ENCODE assay signal across 14 mouse cellular contexts in genomic region chr8:124810689-124811394, GRCm38 (mm10). TPM values are rescaled to one million over a fixed set of nuclear protein-coding genes. Genes with fewer than 3 reads are reported as not detected.
DNase-seq lines count a peak whose midpoint lies in the region; ATAC-seq and TF ChIP-seq lines count a peak whose summit lies in the region.
"Had no signal": no experiment of that assay in that cellular context is flagged by ENCODE, and none has a peak within 500 bp of the region (broad histone marks: within the 10 kb centered on the region; RNA-seq: fewer than 3 reads in every experiment).

No protein-coding gene starts in this region.

- no peak overlapping the region for H3K4me3 ChIP-seq in forebrain, embryonic 11.5 days (ENCODE audit: low read depth, low read length)
- H3K4me3 ChIP-seq in forebrain, embryonic 10.5 days, result no peak overlapping the region
- no peak overlapping the region for H3K4me3 ChIP-seq in forebrain, postnatal 0 days (ENCODE audit: low read depth, low read length)
- H3K4me3 ChIP-seq in midbrain, embryonic 13.5 days (replicated peaks), result no peak overlapping the region
- no peak overlapping the region for H3K4me3 ChIP-seq in left cerebral cortex, adult 2 months
- H3K4me3 ChIP-seq: limb, embryonic 10.5 days had no signal

- ATAC-seq in forebrain, embryonic 11.5 days (replicated peaks; ENCODE audit: low FRiP score), result peak; percentile 71
- ATAC-seq in forebrain, postnatal 0 days, result peak; percentile 58; the same call in 1 of the 2 replicates
- peak; percentile 83 for ATAC-seq in midbrain, embryonic 13.5 days
- ATAC-seq: CD4-positive, CD25-positive, alpha-beta regulatory T cell, adult 4 months had no signal

- H3K27ac ChIP-seq in forebrain, embryonic 11.5 days (ENCODE audit: low read depth, low read length), result no peak overlapping the region
- H3K27ac ChIP-seq in forebrain, embryonic 10.5 days, result no peak overlapping the region
- no peak overlapping the region for H3K27ac ChIP-seq in forebrain, postnatal 0 days (ENCODE audit: low read depth, low read length)
- H3K27ac ChIP-seq in midbrain, embryonic 13.5 days, result 0 out of 2 replicates have a peak overlapping the region, but pooled peaks have one; percentile 2
- no peak overlapping the region for H3K27ac ChIP-seq in left cerebral cortex, adult 2 months
- H3K27ac ChIP-seq: limb, embryonic 10.5 days had no signal

- no peak overlapping the region for H3K9ac ChIP-seq in forebrain, embryonic 11.5 days (ENCODE audit: low read length)
- H3K9ac ChIP-seq in forebrain, postnatal 0 days, result no peak overlapping the region
- H3K9ac ChIP-seq in midbrain, embryonic 13.5 days (replicated peaks), result no peak overlapping the region
- H3K9ac ChIP-seq: lung, embryonic 14.5 days had no signal

- no peak for TF ChIP-seq CTCF in forebrain, postnatal 0 days (IDR thresholded peaks at IDR 0.05; ENCODE audit: low read depth)
- no peak for TF ChIP-seq CTCF in left cerebral cortex, adult 2 months (IDR thresholded peaks at IDR 0.05)

- H3K4me2 ChIP-seq in forebrain, embryonic 11.5 days (ENCODE audit: low read depth, low read length, severe bottlenecking), result no peak overlapping the region
- no peak overlapping the region for H3K4me2 ChIP-seq in forebrain, postnatal 0 days (ENCODE audit: low read depth)
- 0 out of 2 replicates have a peak overlapping the region, but pooled peaks have one; percentile 6 for H3K4me2 ChIP-seq in midbrain, embryonic 13.5 days (replicated peaks)
- H3K4me2 ChIP-seq: lung, embryonic 14.5 days had no signal

- no peaks in the 10 kb centered on the region for H3K4me1 ChIP-seq in forebrain, embryonic 11.5 days (replicated peaks; ENCODE audit: control insufficient read depth, insufficient read depth, low read length)
- H3K4me1 ChIP-seq in forebrain, embryonic 10.5 days, result peaks cover 15% of the 10 kb centered on the region
- peaks cover 9% of the 10 kb centered on the region; the same call in 1 of the 2 replicates for H3K4me1 ChIP-seq in forebrain, postnatal 0 days (ENCODE audit: insufficient read depth)
- peaks cover 21% of the 10 kb centered on the region for H3K4me1 ChIP-seq in midbrain, embryonic 13.5 days (replicated peaks)
- H3K4me1 ChIP-seq: limb, embryonic 10.5 days had no signal

- H3K9me3 ChIP-seq in forebrain, embryonic 11.5 days (ENCODE audit: control insufficient read depth, low read length), result no peaks in the 10 kb centered on the region
- no peaks in the 10 kb centered on the region for H3K9me3 ChIP-seq in forebrain, embryonic 10.5 days
- no peaks in the 10 kb centered on the region for H3K9me3 ChIP-seq in forebrain, postnatal 0 days (ENCODE audit: low read length)
- no peaks in the 10 kb centered on the region for H3K9me3 ChIP-seq in midbrain, embryonic 13.5 days
- H3K9me3 ChIP-seq: limb, embryonic 10.5 days had no signal

- no peaks in the 10 kb centered on the region for H3K36me3 ChIP-seq in forebrain, embryonic 11.5 days (ENCODE audit: control insufficient read depth, insufficient read depth, low read length)
- no peaks in the 10 kb centered on the region for H3K36me3 ChIP-seq in forebrain, embryonic 10.5 days (replicated peaks)
- peaks cover 11% of the 10 kb centered on the region for H3K36me3 ChIP-seq in forebrain, postnatal 0 days (ENCODE audit: insufficient read depth)
- peaks cover 10% of the 10 kb centered on the region for H3K36me3 ChIP-seq in midbrain, embryonic 13.5 days
- H3K36me3 ChIP-seq: limb, embryonic 10.5 days had no signal

- intact Hi-C loops in left cerebral cortex, adult 2 months (cut with DNase I), result loop anchor here (5.0 kb wide), 1 partner anchor 54 kb away; no protein-coding TSS in a partner anchor

- 44% methylated on average over 9 of the region's 9 CpGs for WGBS in forebrain, embryonic 11.5 days
- 53% methylated on average over 9 of the region's 9 CpGs for WGBS in forebrain, embryonic 10.5 days
- 11% methylated on average over 9 of the region's 9 CpGs for WGBS in forebrain, postnatal 0 days
- WGBS in midbrain, embryonic 13.5 days, result 29% methylated on average over 9 of the region's 9 CpGs

- no peaks in the 10 kb centered on the region for H3K27me3 ChIP-seq in forebrain, embryonic 11.5 days (ENCODE audit: control insufficient read depth, insufficient read depth, low read length)
- no peaks in the 10 kb centered on the region; the same call in 1 of the 2 replicates for H3K27me3 ChIP-seq in forebrain, embryonic 10.5 days (ENCODE audit: poor library complexity, severe bottlenecking)
- no peaks in the 10 kb centered on the region for H3K27me3 ChIP-seq in forebrain, postnatal 0 days (ENCODE audit: insufficient read depth, low read length)
- H3K27me3 ChIP-seq in midbrain, embryonic 13.5 days, result 0 out of 2 replicates have a peak, but pooled peaks cover 2% of the 10 kb centered on the region

- DNase-seq in forebrain, embryonic 11.5 days (ENCODE audit: low spot score), result no peak
- DNase-seq in forebrain, embryonic 10.5 days (ENCODE audit: extremely low spot score, low spot score), result no peak
- DNase-seq in brain, adult 2 months (ENCODE audit: low read depth, low spot score), result peak; percentile 39
- peak; percentile 38 for DNase-seq in forebrain, postnatal 0 days
- DNase-seq in thymus, postnatal 36 days, result no peak
- no peak for DNase-seq in yolk sac, embryonic 10.5 days (ENCODE audit: low spot score)
- no peak for DNase-seq in left cerebral cortex, adult 2 months (ENCODE audit: extremely low spot score in 1 of 2, low spot score in 2 of 2)
- DNase-seq: adrenal gland, postnatal 25 days; lung, embryonic 14.5 days had no signal

RNA-seq across cellular contexts. Expression of gene Trim67, which starts 17.9 kb away (rescaled TPM):
- polyA plus RNA-seq in forebrain, embryonic 11.5 days (2014; fragmentation: Nextera tagmentation; extraction: Ambion mirVana), result 2.2 and 2.7 TPM in 2 replicates
- 0.18 and 0.35 TPM in 2 replicates for polyA plus RNA-seq in forebrain, embryonic 10.5 days (2016; fragmentation: Nextera tagmentation; extraction: Ambion mirVana)
- total RNA-seq in forebrain, postnatal 0 days (2014; rRNA removed), result 64.2 and 68.3 TPM in 2 replicates
- 21.9 and 25.7 TPM in 2 replicates for polyA plus RNA-seq in forebrain, postnatal 0 days (2015; fragmentation: Nextera tagmentation; extraction: Ambion mirVana)
- 16.8 and 17.6 TPM in 2 replicates for polyA plus RNA-seq in midbrain, embryonic 13.5 days (2015; fragmentation: Nextera tagmentation; extraction: Ambion mirVana)
- 1 to 10 TPM; 2.0 to 2.2 TPM for total RNA-seq in left cerebral cortex, adult 2 months (2021)
- total RNA-seq: common myeloid progenitor, adult 5-6 weeks; granulocyte monocyte progenitor cell, adult 5-6 weeks had no signal
- polyA plus RNA-seq: CD4-positive, CD25-positive, alpha-beta regulatory T cell, adult 4 months; limb, embryonic 10.5 days had no signal

RNA-seq across cellular contexts. Expression of gene Gnpat, which starts 52.0 kb away (rescaled TPM):
- polyA plus RNA-seq in forebrain, embryonic 11.5 days (2014; fragmentation: Nextera tagmentation; extraction: Ambion mirVana), result 153 TPM in 2 replicates
- 156 and 157 TPM in 2 replicates for polyA plus RNA-seq in forebrain, embryonic 10.5 days (2016; fragmentation: Nextera tagmentation; extraction: Ambion mirVana)
- 51.8 and 52.9 TPM in 2 replicates for total RNA-seq in forebrain, postnatal 0 days (2014; rRNA removed)
- 42.7 and 51.7 TPM in 2 replicates for polyA plus RNA-seq in forebrain, postnatal 0 days (2015; fragmentation: Nextera tagmentation; extraction: Ambion mirVana)
- polyA plus RNA-seq in midbrain, embryonic 13.5 days (2015; fragmentation: Nextera tagmentation; extraction: Ambion mirVana), result 99.1 and 106 TPM in 2 replicates
- 10 to 100 TPM; 54.7 to 65.8 TPM for total RNA-seq in left cerebral cortex, adult 2 months (2021)

RNA-seq across cellular contexts. Expression of gene 2810004N23Rik, which starts 52.1 kb away (rescaled TPM):
- polyA plus RNA-seq in forebrain, embryonic 11.5 days (2014; fragmentation: Nextera tagmentation; extraction: Ambion mirVana), result 56.7 and 59.1 TPM in 2 replicates
- 81.0 and 83.7 TPM in 2 replicates for polyA plus RNA-seq in forebrain, embryonic 10.5 days (2016; fragmentation: Nextera tagmentation; extraction: Ambion mirVana)
- total RNA-seq in forebrain, postnatal 0 days (2014; rRNA removed), result 25.2 and 33.8 TPM in 2 replicates
- 19.9 and 23.4 TPM in 2 replicates for polyA plus RNA-seq in forebrain, postnatal 0 days (2015; fragmentation: Nextera tagmentation; extraction: Ambion mirVana)
- polyA plus RNA-seq in midbrain, embryonic 13.5 days (2015; fragmentation: Nextera tagmentation; extraction: Ambion mirVana), result 35.9 and 37.4 TPM in 2 replicates
- total RNA-seq in left cerebral cortex, adult 2 months (2021), result 10 to 100 TPM; 19.0 to 20.3 TPM

RNA-seq across cellular contexts. Expression of gene Fam89a, which starts 59.2 kb away (rescaled TPM):
- polyA plus RNA-seq in forebrain, embryonic 11.5 days (2014; fragmentation: Nextera tagmentation; extraction: Ambion mirVana), result 1.2 and 1.4 TPM in 2 replicates
- polyA plus RNA-seq in forebrain, embryonic 10.5 days (2016; fragmentation: Nextera tagmentation; extraction: Ambion mirVana), result 1.8 and 2.3 TPM in 2 replicates
- total RNA-seq in forebrain, postnatal 0 days (2014; rRNA removed), result 0.23 and 0.29 TPM in 2 replicates
- polyA plus RNA-seq in forebrain, postnatal 0 days (2015; fragmentation: Nextera tagmentation; extraction: Ambion mirVana), result 0.15 and 0.28 TPM in 2 replicates
- polyA plus RNA-seq in midbrain, embryonic 13.5 days (2015; fragmentation: Nextera tagmentation; extraction: Ambion mirVana), result 0.40 and 0.43 TPM in 2 replicates
- under 1 TPM; 0.77 to 0.87 TPM for total RNA-seq in left cerebral cortex, adult 2 months (2021)
- total RNA-seq: common myeloid progenitor, adult 5-6 weeks; granulocyte monocyte progenitor cell, adult 5-6 weeks had no signal

Comparison
In these comparisons a context has a peak if more than half of its experiments do, and no peak if none do; other contexts are left out.
1. DNase-seq: peak in brain, adult 2 months (single experiment) and forebrain, postnatal 0 days (single experiment); none in forebrain, embryonic 11.5 days (single experiment), forebrain, embryonic 10.5 days (single experiment), thymus, postnatal 36 days (0 of 2), yolk sac, embryonic 10.5 days (single experiment) and left cerebral cortex, adult 2 months (0 of 2).
2. Peak in every context shown above with its lines, with median percentiles within 50 percentile points of each other: ATAC-seq.